Mouse (Mus musculus): ENCODE results near the gene Taar1.

Taar1 gene

DNA sequence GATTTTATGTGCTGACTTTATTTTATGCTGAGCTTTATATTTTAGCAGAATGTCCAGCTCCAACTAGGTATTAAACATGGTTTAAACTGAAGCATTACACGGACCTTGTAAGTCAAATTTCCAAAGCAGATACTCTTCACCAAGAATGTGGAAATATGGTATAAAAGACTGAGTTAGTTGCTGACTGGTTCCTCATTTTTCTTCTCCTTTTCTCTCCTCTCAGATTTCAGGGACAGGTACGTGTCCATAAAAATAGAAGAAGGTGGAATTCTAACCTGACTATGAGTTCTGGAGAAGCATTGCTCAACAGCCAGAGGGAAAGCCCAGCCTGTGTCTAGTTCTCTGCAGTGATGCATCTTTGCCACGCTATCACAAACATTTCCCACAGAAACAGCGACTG is at the start of gene Taar1:
TSS of gene Taar1 (plus strand) at position 301 of the 400 bp plus-strand sequence.
- no peak for DNase-seq (ENCODE audit: low spot score)

DNA sequence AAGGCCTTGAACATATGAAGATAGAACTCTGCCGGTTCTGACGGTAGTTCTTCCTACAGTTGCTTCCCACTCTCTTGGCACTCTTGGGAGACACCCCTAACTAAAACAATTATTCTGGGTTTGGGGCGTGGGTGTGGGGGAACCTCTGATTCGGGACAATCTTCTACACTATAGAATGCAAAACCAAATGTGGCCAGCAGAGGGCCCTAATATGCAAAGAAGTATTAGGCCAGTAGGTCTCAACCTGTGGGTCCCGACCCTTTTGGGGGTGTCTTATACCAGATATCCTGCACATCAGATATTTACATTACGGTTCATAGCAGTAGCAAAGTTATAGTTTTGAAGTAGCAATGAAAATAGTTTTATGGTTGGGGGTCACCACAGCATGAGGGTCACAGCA is 39.5 kb upstream of the Taar1 start:
- peak; percentile 11 for DNase-seq (ENCODE audit: low spot score)

DNA sequence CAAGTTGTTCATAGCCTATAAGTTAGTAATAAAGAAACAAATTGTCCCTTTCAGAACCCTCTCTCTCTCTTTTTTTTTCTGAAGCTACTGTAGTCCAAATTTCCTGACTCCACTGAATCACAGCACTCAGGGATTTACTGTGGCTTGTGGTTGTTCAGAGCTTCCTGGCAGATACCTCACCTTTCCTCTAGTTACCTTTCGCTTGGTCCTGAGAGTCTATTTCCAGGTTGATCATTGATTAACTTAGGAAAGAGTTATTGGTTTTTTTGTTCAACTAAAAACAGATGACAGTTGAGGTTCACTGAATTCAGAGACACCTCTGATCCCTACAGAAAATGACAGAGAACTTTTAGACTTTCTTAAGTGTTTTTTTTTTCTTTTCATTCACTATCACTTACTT is 35.2 kb upstream of the Taar1 start:
- DNase-seq (ENCODE audit: low spot score), result no peak

DNA sequence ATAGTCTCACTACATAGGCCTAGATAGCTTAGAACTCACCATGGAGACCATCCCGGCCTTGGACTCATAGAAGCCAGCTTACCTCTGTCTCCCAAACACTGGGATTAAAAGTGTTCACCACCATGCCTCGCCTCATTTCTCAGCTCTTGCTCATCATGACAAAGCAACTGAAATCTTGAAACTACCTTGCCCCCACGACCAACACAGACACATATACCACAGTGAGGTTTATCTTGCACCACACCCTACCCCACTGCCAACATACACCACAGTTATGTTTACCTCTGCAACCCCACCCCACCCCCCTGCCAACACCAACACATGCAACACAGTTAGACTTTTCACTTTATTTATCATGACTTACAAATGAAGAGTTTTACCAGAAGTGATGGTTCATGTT is 34.1 kb upstream of the Taar1 start:
- DNase-seq (ENCODE audit: low spot score), result no peak

DNA sequence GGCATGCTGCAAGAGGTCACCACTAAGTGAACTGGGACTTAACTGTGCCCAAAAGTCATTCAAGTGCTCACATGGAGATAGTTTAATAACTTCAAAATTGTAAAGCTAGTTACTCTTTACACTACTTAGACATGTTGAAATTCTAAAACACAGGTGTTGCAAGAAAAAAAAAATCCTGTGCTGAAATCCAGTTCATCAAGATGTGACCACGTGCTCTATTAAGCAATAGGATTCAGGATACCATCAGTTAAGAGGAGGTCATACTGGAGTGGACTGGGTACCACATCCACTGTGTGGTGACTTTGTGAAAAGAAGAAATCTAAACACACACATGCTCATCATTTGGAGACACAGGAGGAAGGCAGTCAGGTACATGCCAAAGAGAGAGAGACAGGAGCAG is 27.2 kb upstream of the Taar1 start:
- peak; percentile 4 for DNase-seq (ENCODE audit: low spot score)

DNA sequence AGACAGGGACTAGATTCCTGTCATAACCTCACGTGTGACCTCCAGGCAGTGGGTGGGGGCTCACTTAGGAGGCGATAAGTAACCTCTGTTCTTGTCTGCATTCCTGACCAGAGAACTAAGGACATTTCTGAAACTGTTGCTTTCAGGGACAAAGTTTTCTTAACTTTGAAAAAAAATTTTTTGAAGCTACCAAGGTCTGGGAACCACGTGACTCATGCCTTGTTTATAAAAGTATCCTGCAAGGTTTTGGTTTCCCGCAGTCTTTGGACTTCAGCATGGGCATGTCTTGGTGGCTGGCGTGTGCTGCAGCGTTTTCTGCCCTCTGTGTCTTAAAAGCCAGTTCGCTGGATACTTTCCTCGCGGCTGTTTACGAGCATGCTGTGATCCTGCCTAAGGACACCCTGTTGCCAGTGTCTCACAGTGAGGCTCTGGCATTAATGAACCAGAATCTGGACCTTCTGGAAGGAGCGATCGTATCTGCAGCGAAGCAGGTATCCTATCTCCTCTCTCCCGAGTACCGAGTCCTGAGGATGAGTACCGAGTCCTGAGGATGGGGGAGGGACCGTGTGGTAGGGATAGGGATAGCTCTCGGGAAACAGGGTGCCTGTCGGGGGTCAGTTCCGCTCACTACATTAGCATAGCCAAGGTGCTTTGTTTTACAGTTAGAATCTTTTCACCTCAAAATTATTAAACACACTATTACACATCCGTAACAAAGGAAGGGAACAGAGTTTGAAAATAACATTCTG is 25.4 kb upstream of the Taar1 start, which contains the start of gene Vnn1:
TSS of gene Vnn1 (plus strand) at position 88 of the 749 bp plus-strand sequence.
- peak; percentile 2 for DNase-seq (ENCODE audit: low spot score)

DNA sequence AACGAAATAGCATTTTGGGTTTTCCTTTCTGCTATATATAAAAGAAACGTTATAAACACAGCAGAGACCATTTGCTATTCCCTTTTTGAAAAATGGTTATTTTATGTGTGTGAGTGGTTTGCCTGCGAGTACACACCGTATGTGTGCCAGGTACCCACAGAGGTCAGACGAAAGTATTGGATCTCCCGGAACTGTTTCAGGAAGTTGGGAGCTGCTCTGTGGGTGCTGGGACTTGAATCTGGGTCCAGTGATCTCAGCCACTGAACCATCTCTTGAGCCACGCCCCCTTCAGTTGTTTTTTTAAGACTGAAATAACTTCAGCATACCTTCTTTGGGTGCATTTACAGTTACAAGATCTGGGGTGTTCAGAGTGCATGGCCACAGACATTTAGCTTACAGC is 24.8 kb upstream of the Taar1 start:
- DNase-seq (ENCODE audit: low spot score), result no peak

DNA sequence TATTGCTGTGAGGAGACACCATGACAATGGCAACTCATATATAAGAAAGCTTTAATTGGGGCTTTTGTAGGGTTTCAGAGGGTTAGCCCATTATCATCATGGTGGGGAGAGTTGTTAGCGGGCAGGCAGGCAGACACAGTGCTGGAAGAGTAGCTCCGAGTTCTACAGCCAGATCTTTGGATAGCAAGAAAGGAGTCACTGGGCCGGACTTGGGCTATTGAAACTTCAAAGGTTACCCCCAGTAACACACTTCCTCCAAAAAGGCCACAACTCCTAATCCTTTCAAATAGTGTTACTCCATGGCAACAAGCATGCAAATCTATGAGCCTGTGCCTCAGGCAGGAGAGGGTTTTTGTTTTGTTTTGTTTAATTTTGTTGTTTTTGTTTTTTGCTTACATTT is 19.0 kb upstream of the Taar1 start:
- DNase-seq (ENCODE audit: low spot score), result no peak

DNA sequence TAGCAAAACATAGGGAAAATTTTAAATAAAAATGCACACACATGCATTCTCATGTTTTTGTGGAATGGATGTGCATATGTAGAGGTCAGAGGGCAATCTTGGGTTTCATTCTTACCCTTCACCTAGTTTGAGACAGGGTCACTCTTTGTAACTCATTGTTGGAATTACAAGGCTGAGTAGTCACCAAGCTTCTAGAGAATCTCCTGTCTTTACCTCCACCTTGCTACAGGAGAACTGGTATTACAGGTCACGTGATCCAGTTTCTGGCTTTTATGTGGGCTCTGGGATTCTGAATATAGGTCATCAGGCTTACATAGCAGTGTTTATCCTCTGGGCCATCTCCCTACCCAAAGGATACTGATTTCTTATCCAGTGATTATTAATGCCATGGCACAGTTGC is 14.5 kb upstream of the Taar1 start:
- DNase-seq (ENCODE audit: low spot score), result no peak

DNA sequence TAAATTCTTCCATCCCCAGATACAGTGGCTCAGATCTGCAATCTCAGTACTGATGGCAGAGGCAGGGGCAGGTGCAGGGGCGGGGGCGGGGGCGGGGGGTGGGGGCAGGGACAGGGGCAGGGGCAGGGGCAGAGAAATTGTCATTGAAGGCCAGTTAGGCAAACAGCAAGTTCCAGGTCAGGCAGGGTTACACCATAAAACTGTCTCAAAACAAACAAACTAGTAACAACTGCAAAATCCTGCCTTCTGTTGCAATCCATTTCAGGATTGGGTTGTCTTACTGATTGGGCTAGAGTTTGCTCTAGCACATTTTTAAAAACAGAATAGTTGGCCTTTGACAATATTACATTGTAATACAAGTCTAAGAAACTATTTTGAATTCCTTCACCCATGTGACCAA is 2.3 kb downstream of the Taar1 start:
- no peak for DNase-seq (ENCODE audit: low spot score)

DNA sequence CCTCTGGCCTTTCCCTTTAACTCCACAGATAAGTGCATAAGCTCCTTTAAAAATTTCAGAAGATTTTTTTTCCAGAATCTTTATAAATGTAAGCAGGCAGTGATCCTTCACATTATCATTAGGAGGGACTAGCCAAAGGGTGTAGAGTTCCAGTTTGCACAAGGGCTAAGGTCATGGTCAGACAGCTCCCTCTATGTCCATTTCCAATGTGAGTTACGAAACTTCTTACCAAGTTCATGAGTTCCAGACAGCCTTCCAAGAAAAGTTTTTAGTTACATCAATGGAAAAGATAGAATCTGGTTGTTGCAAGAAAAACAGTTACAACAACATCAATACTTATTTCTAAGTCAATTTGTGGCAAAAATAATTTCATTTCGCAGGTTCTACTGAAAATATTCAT is 3.8 kb downstream of the Taar1 start:
- no peak for DNase-seq (ENCODE audit: low spot score)

DNA sequence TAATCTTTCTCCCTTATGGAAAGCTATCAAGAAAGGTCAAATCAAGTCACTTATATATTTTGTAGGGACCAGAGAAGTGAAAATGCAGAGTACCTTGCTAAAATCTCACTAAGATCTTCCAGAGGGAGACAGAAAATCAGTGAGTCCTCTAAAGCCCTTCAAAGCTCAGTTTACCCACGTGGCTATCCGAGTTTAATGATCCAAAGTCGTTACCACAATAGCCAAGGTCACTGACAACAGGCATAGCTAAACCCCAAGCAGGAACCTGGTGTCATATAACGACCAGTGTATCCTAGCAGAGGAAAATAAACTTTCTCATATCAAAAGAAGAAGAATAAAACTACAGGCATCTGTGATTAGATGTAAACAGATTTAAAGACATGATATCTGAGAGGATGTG is 17.5 kb downstream of the Taar1 start:
- no peak for DNase-seq (ENCODE audit: low spot score)

DNA sequence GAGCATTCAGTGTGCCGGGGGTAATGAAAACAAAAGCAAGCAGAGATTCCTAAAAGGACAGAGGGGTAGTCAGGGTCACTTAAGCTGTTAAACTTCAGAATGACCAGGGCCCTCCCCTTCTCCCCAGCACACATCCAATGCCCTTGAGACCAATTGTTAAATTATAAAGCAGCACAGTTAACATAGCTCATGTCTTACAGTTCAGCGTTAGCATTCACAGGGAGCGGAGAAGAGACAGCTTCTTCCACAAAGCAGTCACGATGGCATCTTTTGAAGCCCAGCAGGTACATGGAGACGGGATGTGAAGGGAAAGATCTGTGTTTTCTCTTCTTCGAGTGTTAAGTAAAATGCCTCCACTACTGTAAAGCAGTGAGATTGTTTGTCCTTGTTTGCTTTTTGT is 18.2 kb downstream of the Taar1 start, which contains the start of gene Taar2:
TSS of gene Taar2 (plus strand) at position 261 of the 400 bp plus-strand sequence.
- DNase-seq (ENCODE audit: low spot score), result no peak

DNA sequence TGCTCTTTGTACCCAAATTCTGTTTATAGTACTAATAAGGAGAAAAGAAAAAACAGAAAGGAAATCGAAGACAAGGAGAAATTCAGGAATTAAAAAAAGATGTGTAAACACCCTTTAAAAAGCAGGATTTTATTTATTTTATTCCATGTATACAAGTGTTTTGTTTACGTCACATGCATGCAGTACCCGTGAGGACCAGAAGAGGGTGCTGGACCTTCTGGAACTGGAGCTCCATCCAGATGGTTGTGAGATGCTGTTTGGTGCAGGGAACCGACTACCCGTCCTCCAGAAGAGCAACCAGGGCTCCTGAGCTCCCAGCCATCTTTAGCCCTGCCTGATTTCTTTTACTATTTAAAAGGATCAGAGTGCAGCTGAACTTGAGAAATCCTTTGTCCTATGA is 22.3 kb downstream of the Taar1 start:
- no peak for DNase-seq (ENCODE audit: low spot score)

DNA sequence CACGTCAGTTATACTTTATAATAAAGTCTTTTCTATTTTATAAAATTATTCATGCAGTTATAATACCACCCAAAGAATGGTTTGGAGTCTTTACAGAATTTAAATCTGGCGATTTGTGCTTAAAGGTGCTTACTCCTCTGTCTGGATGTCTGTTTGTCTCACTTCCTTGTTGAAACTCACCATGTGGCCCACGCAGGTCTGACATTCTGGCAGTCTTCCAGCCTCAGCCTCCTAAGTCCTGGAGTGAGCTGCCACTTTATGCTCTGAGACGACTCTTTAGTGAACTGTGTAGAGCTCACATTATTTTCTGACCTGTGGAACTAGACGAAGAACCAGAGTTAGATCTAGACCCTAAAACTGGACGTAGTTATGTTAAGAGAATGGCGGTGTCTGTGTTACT is 27.9 kb downstream of the Taar1 start:
- DNase-seq (ENCODE audit: low spot score), result no peak

DNA sequence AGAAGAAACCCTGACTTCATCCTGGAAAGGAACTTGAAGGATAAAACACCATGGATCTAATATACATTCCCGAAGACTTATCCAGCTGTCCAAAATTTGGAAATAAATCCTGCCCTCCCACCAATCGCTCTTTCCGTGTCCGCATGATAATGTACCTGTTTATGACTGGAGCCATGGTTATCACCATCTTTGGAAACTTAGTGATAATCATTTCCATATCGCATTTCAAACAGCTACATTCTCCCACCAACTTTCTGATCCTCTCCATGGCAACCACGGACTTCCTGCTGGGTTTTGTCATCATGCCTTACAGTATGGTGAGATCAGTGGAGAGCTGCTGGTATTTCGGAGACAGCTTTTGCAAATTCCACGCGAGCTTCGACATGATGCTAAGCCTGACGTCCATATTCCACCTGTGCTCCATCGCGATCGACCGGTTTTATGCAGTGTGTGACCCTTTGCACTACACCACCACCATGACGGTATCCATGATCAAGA is 29.4 kb downstream of the Taar1 start, which contains the start of gene Taar3:
TSS of gene Taar3 (plus strand) at position 51 of the 498 bp plus-strand sequence.
- DNase-seq (ENCODE audit: low spot score), result no peak

DNA sequence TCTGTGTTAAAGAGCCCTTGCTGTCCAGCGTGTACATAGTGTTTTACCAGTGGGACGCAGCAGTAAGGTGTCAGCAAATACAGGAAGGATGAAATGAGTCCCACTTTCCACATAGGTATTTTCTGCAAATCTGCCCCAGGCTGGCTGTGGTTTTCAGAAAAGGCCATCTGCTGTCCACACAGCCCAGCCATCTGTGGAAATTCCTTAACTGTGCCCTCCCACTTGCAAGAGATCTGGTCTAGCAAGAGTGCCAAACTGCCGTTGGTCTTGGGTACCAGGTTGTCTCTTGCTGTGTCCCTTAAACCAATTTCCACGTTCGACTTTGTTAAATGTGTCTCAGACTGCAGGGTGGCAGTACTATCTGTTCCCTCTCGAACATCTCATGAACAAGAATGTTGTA is 31.6 kb downstream of the Taar1 start:
- DNase-seq (ENCODE audit: low spot score), result no peak

DNA sequence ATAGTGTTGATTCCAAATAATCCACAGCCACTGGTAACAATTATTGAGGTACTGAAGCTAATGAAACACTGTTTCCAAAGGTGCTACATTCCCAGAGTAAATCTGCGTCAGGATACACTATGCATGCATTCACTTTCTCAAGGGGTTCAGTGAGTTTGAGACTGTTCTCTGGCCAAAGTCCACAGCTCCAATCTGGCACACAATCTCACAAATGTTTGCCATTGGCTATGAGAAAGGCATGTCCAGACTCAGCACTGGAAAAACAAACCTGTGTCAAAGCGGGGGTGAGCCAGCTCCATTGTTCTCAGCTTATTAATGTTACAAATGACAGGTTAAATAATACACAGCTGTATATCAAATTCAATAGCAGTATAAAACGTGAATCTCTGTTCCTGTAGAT is 38.9 kb downstream of the Taar1 start:
- DNase-seq (ENCODE audit: low spot score), result peak; percentile 16

DNA sequence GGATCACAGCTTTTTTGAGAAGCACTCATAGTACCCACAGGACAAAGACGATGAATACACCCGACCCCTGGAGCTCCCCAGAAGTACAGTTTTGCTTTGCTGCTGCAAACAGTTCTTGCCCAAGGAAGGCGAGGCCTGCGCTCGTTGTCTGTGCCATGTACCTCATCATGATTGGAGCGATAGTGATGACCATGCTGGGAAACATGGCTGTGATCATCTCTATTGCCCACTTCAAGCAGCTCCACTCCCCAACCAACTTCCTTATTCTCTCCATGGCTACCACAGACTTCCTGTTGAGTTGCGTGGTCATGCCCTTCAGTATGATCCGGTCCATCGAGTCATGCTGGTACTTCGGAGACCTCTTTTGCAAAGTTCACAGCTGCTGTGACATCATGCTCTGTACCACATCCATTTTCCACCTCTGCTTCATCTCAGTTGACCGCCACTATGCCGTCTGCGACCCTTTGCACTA is 40.3 kb downstream of the Taar1 start, which contains the start of gene Taar4:
TSS of gene Taar4 (plus strand) at position 51 of the 472 bp plus-strand sequence.
- DNase-seq (ENCODE audit: low spot score), result no peak

DNA sequence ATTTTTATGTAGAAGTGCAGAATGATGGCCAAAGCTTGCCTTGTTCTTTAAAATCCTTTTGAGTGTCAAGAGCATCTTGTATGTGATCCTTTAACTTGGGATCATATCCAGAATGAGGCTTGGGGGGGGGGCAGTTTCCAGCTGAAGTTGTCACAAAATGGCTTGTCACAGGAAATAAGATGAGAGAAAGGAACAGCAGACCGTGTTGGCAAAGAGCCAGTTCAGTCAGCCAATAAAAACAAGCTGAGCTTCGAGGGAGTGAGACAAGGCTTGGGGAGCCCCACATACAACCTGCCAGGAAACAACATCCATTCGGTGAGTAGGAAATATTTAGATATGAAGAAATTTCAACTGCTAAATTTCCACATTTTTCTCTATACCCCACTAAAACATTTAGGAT is 43.3 kb downstream of the Taar1 start:
- no peak for DNase-seq (ENCODE audit: low spot score)

DNA sequence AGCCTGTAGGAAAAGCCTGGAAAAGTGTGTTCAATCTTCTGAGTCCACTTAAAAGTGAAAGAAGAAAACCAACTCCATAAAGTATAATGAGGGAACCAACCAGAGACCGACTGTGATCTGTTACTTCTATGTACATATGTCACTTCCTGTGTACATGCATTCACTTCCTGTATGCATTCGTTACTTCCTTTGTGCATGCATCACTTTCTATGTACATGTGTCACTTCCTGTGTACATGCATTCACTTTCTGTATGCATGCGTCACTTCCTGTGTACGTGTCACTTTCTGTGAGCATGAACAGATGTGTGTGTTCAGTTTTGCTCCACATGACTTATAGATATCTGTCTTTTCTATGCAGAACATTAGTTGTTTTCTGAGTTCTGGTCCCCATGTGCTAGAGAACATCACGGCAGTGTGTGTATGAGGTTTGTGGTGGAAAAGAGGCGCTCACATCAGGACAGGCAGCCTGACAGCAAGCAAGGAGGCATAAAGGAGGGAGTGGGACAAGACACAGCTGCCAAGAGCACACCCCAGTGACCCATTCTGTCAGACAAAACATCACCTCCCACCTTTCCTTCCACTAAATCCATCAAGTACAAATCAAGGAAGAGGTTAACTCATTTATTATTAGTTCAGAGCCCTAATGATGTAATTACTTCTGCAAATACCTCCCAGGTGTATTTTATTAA is 44.9 kb downstream of the Taar1 start:
- no peak for DNase-seq (ENCODE audit: low spot score)

DNA sequence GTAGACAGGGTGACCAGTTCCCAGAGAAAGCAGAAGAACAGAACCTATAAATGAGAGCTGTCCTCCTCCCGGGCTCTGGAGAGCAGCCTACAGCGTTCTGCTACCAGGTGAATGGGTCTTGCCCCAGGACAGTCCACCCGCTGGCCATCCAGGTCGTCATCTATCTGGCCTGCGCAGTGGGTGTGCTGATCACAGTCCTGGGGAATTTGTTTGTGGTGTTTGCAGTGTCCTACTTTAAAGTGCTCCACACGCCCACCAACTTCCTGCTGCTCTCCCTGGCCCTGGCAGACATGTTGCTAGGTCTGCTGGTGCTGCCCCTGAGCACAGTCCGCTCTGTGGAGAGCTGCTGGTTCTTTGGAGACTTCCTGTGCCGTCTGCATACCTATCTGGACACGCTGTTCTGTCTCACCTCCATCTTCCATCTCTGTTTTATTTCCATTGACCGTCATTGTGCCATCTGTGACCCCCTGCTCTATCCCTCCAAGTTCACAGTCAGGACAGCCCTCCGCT is 50.6 kb downstream of the Taar1 start, which contains the start of gene Taar5:
TSS of gene Taar5 (plus strand) at position 51 of the 510 bp plus-strand sequence.
- DNase-seq (ENCODE audit: low spot score), result no peak
